ENCODE assay signal across 13 mouse cellular contexts in the genomic region with DNA sequence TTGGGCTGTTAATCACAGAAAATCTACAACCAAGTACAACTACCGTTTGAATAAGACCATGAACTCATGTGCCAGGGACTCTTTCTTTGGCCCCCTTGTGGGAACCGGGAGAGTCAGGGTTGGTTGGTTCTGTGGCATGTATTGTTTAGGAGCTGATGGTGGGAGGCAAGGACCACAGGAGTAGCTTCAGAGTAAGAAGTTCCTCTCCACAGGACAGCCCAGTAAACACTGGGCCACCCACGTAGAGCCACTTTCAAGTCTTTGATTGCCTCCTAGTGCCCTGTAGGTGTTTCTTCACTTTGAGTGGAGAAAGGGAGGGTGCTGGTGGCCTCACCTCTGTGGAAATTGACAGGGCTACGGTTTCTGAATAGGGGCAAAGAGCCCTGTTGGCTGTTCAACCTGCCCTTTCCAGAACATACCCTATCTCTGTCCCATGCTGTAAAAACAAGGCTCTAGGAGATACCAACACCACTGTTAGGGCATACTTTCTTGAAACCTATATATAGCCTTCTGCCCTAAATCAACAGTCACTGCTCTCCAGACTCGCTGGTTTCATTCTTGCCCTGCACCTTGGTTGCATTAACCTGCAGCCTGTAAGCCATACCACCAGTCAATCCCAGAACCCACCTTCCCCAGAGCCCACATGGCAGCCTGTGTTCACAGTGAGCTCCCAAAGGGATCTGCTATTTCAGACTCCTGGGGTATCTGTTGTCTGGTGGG. TPM values are rescaled to one million over a fixed set of nuclear protein-coding genes. Genes with fewer than 3 reads are reported as not detected.
DNase-seq lines count a peak whose midpoint lies in the region; ATAC-seq and TF ChIP-seq lines count a peak whose summit lies in the region.
"Had no signal": no experiment of that assay in that cellular context is flagged by ENCODE, and none has a peak within 500 bp of the region (broad histone marks: within the 10 kb centered on the region; RNA-seq: fewer than 3 reads in every experiment).

No protein-coding gene starts in this region.

- 25% methylated on average over 5 of the region's 5 CpGs for WGBS in heart, embryonic 14.5 days
- 32% methylated on average over 5 of the region's 5 CpGs for WGBS in lung, postnatal 0 days
- 45% methylated on average over 5 of the region's 5 CpGs for WGBS in lung, adult 2 months
- 34% methylated on average over 5 of the region's 5 CpGs for WGBS in stomach, embryonic 15.5 days

- no peak overlapping the region for H3K4me3 ChIP-seq in heart, embryonic 14.5 days (ENCODE audit: control insufficient read depth in 1 of 2, insufficient read depth in 1 of 2, low read depth in 1 of 2, low read length in 2 of 2)
- H3K4me3 ChIP-seq in lung, postnatal 0 days (ENCODE audit: low read depth, low read length) = no peak overlapping the region
- no peak overlapping the region for H3K4me3 ChIP-seq in lung, adult 2 months (replicated peaks; ENCODE audit: extremely low read depth, low read depth, low read length)
- H3K4me3 ChIP-seq in stomach, embryonic 15.5 days (replicated peaks) = no peak overlapping the region

- H3K36me3 ChIP-seq in heart, embryonic 14.5 days (ENCODE audit: control insufficient read depth, insufficient read depth, low read length) = peaks cover 37% of the 10 kb centered on the region
- H3K36me3 ChIP-seq in lung, postnatal 0 days (ENCODE audit: insufficient read depth, low read length) = 0 out of 2 replicates have a peak, but pooled peaks cover 3% of the 10 kb centered on the region
- peaks cover 12% of the 10 kb centered on the region; the same call in 1 of the 2 replicates for H3K36me3 ChIP-seq in stomach, embryonic 15.5 days

- no peak for TF ChIP-seq EP300 in lung, postnatal 0 days (IDR thresholded peaks at IDR 0.05)

- peak overlapping the region; percentile 22; the same call in 1 of the 2 replicates for H3K9ac ChIP-seq in heart, embryonic 14.5 days (ENCODE audit: low read length)
- H3K9ac ChIP-seq in lung, postnatal 0 days (replicated peaks; ENCODE audit: low read depth) = no peak overlapping the region
- no peak overlapping the region for H3K9ac ChIP-seq in stomach, embryonic 15.5 days

- 0 out of 2 replicates have a peak overlapping the region, but pooled peaks have one; percentile 2 for H3K4me2 ChIP-seq in heart, embryonic 14.5 days (ENCODE audit: low read length)
- no peak overlapping the region for H3K4me2 ChIP-seq in lung, postnatal 0 days (replicated peaks; ENCODE audit: low read depth, low read length)
- no peak overlapping the region for H3K4me2 ChIP-seq in stomach, embryonic 15.5 days

- no peaks in the 10 kb centered on the region for H3K9me3 ChIP-seq in heart, embryonic 14.5 days (ENCODE audit: control insufficient read depth, low read length)
- H3K9me3 ChIP-seq in lung, postnatal 0 days (ENCODE audit: low read length) = no peaks in the 10 kb centered on the region
- H3K9me3 ChIP-seq in stomach, embryonic 15.5 days = no peaks in the 10 kb centered on the region

- peaks cover 9 to 15% of the 10 kb centered on the region in 2 experiments for H3K4me1 ChIP-seq in heart, embryonic 14.5 days (ENCODE audit: control insufficient read depth in 2 of 2, insufficient read depth in 2 of 2, low read length in 2 of 2)
- no peaks in the 10 kb centered on the region for H3K4me1 ChIP-seq in lung, postnatal 0 days (ENCODE audit: insufficient read depth, low read depth, low read length)
- no peaks in the 10 kb centered on the region for H3K4me1 ChIP-seq in lung, adult 2 months (ENCODE audit: control insufficient read depth, insufficient read depth, low read length)
- no peaks in the 10 kb centered on the region for H3K4me1 ChIP-seq in stomach, embryonic 15.5 days

- TF ChIP-seq CTCF in lung, postnatal 0 days (IDR thresholded peaks at IDR 0.05) = peak; percentile 29; the same call in 1 of the 2 replicates
- TF ChIP-seq CTCF in lung, adult 2 months (IDR thresholded peaks at IDR 0.05; ENCODE audit: insufficient read depth, low read length) = no peak

- ATAC-seq in heart, embryonic 14.5 days (ENCODE audit: insufficient number of reproducible peaks, insufficient read depth, low FRiP score, low read depth) = peak; percentile 42
- no peak for ATAC-seq in lung, postnatal 0 days
- ATAC-seq in stomach, embryonic 15.5 days (ENCODE audit: insufficient read depth, low FRiP score, low read depth) = no peak
- ATAC-seq in frontal cortex, adult (ENCODE audit: low TSS enrichment) = no peak

- DNase-seq in heart, adult 8-10 months (ENCODE audit: low spot score) = no peak
- peak; percentile 38 for DNase-seq in lung, postnatal 0 days (ENCODE audit: low spot score)
- DNase-seq in lung, adult 2 months = no peak
- peak; percentile 36 for DNase-seq in embryo, embryonic 9.5 days (ENCODE audit: extremely low spot score)
- DNase-seq in gastrocnemius, postnatal 4 days (ENCODE audit: low spot score in 2 of 2) = no peak
- DNase-seq: adrenal gland, postnatal 36 days; cerebellum, postnatal 25 days; gastrocnemius, postnatal 36 days; layer of hippocampus, postnatal 36 days had no signal

- H3K27me3 ChIP-seq in heart, embryonic 14.5 days (ENCODE audit: control insufficient read depth, insufficient read depth, low read length) = no peaks in the 10 kb centered on the region
- no peaks in the 10 kb centered on the region for H3K27me3 ChIP-seq in lung, postnatal 0 days (replicated peaks; ENCODE audit: insufficient read depth, low read length)
- no peaks in the 10 kb centered on the region for H3K27me3 ChIP-seq in stomach, embryonic 15.5 days (replicated peaks)

- H3K27ac ChIP-seq in heart, embryonic 14.5 days (replicated peaks in 1 of 2; ENCODE audit: control insufficient read depth in 1 of 2, insufficient read depth in 1 of 2, low read depth in 2 of 2, low read length in 2 of 2) = peak overlapping the region; percentile 62 to 75
- H3K27ac ChIP-seq in lung, postnatal 0 days (ENCODE audit: low read length) = no peak overlapping the region
- H3K27ac ChIP-seq in stomach, embryonic 15.5 days = peak overlapping the region; percentile 74
- H3K27ac ChIP-seq: macrophage had no signal

- TF ChIP-seq POLR2A in lung, adult 2 months (IDR thresholded peaks at IDR 0.05; ENCODE audit: borderline replicate concordance, extremely low read depth, low read depth, low read length) = no peak

RNA-seq across cellular contexts. Expression of a gene that starts 35.4 kb away (rescaled TPM):
- polyA plus RNA-seq in heart, embryonic 14.5 days (2014; fragmentation: Nextera tagmentation; extraction: Ambion mirVana) = 109 and 122 TPM in 2 replicates
- 100 to 1,000 TPM; 758 to 979 (median 853) TPM for total RNA-seq in heart, adult 8-10 months (2022)
- 36.4 and 38.7 TPM in 2 replicates for polyA plus RNA-seq in lung, postnatal 0 days (2015; fragmentation: Nextera tagmentation; extraction: Ambion mirVana)
- polyA plus RNA-seq in lung, adult 2 months (2012; rRNA removed) = 26.4 and 43.4 TPM in 2 replicates
- 78.2 and 81.0 TPM in 2 replicates for polyA plus RNA-seq in stomach, embryonic 15.5 days (2015; fragmentation: Nextera tagmentation; extraction: Ambion mirVana)
- total RNA-seq in gastrocnemius, postnatal 4 days (2021) = 100 to 1,000 TPM; 114 to 144 TPM

RNA-seq across cellular contexts. Expression of a gene that starts 39.3 kb away (rescaled TPM):
- 38.3 and 41.2 TPM in 2 replicates for polyA plus RNA-seq in heart, embryonic 14.5 days (2014; fragmentation: Nextera tagmentation; extraction: Ambion mirVana)
- total RNA-seq in heart, adult 8-10 months (2022) = 1 to 10 TPM; 4.5 to 7.5 (median 5.8) TPM
- polyA plus RNA-seq in lung, postnatal 0 days (2015; fragmentation: Nextera tagmentation; extraction: Ambion mirVana) = 11.1 and 13.6 TPM in 2 replicates
- polyA plus RNA-seq in lung, adult 2 months (2012; rRNA removed) = 9.0 and 13.3 TPM in 2 replicates
- polyA plus RNA-seq in stomach, embryonic 15.5 days (2015; fragmentation: Nextera tagmentation; extraction: Ambion mirVana) = 99.9 and 120 TPM in 2 replicates
- 10 to 100 TPM; 29.3 to 30.2 TPM for total RNA-seq in gastrocnemius, postnatal 4 days (2021)

Comparison
In these comparisons a context has a peak if more than half of its experiments do, and no peak if none do; other contexts are left out.
1. DNase-seq: peak in lung, postnatal 0 days (single experiment) and embryo, embryonic 9.5 days (single experiment); none in heart, adult 8-10 months (single experiment), lung, adult 2 months (single experiment) and gastrocnemius, postnatal 4 days (0 of 2).